Mouse (Mus musculus): Measurements from ENCODE around the gene Gm49384.

The Gm49384 gene

DNA sequence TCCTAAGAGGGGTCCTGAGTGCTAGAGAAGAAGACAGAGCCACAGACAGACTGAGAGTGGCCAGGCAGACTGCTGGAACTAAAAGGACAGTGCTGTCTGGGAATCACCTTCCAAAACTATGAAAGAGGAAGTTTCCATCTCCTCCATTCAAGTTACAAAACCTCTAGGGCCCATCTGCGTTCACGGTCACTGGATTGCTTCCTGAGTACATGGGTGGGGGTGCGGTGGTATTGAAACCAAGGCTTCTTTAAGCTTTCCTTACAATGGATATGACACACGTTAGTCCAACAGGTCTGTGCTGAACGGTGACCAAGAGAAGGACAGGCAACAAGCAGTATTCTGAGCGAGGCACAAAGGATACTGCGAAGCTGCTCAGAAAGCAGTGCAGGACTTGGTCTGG is 10.3 kb upstream of the Gm49384 start:
- TF ChIP-seq GATA4 (IDR thresholded peaks at IDR 0.05; ENCODE audit: insufficient replicate concordance, low read length): no peak

DNA sequence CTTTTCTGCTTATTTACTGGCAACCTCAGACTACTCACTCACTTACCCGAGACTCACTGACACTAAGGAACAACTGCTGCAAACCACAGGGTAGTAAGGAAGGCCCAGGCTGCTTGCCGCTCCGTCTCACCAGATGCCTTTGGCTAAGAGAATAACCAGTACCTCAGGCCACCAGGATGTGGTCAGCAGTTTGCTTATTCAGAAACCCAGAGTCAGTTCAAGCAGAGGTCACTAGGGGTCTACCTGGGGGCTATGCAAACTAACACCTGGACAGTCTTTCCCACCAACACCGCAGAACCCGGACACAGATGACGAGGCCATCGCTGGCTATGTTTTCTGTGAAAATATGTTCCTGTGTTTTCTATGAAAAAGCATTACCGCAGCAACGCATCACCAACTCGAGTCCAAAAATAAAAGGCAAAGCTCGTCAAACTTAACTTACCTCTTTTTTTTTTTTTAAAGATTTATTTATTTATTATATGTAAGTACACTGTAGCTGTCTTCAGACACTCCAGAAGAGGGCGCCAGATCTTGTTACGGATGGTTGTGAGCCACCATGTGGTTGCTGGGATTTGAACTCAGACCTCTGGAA is 9.2 kb upstream of the Gm49384 start:
- no peak for TF ChIP-seq GATA4 (IDR thresholded peaks at IDR 0.05; ENCODE audit: insufficient replicate concordance, low read length)

DNA sequence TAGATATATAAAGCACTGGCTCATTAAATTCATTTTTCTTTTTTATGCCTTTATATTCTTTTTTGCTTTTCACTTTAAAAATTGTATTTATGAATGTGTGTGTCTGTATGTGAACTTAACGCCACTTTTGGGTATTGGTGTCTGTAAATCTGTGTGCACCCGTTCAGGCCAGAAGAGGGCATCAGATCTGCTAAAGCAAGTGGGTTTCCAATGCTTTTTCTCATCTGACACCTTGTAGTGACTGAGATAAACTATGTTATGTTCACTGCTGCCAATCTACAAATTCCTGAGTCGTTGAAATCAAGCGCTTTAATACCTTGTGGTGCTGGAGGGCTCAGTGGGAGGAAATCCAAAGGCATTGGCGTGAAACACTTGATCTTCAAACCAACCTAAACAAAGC is 7.0 kb upstream of the Gm49384 start:
- TF ChIP-seq GATA4 (IDR thresholded peaks at IDR 0.05; ENCODE audit: insufficient replicate concordance, low read length): no peak

GRCm38 (mm10) chr12:69210056-69210979 is 6.3 kb upstream of the Gm49384 start:
- no peak for TF ChIP-seq GATA4 (IDR thresholded peaks at IDR 0.05; ENCODE audit: insufficient replicate concordance, low read length)

DNA sequence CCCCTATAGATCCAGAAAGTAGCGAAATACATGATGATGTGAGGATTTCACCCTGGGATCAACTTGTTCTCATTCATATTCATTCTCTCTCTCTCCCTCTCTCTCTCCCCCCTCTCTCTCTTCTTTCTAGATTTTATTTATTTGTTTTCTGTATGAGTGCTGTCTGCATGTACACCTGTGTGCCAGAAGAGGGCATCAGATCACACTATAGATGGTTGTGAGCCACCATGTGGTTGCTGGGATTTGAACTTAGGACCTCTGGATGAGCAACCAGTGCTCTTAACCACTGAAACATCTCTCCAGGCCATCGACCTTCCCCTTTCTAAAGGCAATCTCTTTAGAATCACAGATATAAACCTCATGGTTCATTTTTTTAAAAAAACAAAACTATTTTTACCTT is 4.5 kb upstream of the Gm49384 start:
- no peak for TF ChIP-seq GATA4 (IDR thresholded peaks at IDR 0.05; ENCODE audit: insufficient replicate concordance, low read length)

- no peak for TF ChIP-seq GATA4 (IDR thresholded peaks at IDR 0.05; ENCODE audit: insufficient replicate concordance, low read length)
These were observed 3.9 kb upstream of the Gm49384 start for GRCm38 (mm10) chr12:69207926-69208325.

DNA sequence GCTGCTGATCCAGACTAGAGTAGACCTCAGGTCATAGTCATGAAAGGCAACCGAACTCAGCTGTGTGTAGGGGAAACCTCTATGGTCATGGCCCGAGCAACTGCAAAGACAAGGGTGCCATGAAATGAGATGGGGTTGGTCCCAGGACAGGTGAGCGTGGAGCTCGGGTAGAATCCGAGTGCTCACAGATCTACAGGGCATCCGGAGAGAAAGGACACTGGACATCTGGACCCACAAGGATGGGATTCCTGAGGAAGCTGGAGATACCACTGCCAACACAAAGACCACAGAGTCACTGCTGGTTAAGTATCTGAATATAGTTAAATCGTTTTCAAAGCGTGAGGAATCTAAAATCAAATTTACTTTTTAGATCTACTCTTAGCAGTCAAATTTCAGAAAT is 3.3 kb upstream of the Gm49384 start:
- TF ChIP-seq GATA4 (IDR thresholded peaks at IDR 0.05; ENCODE audit: insufficient replicate concordance, low read length): no peak

- TF ChIP-seq GATA4 (IDR thresholded peaks at IDR 0.05; ENCODE audit: insufficient replicate concordance, low read length): no peak
These were observed 5.1 kb downstream of the Gm49384 start for GRCm38 (mm10) chr12:69198985-69199384.

GRCm38 (mm10) chr12:69198164-69198535 is 5.9 kb downstream of the Gm49384 start, which contains the start of gene Dnaaf2:
Gene Dnaaf2 (minus strand): TSS chr12:69198429.
- no peak for TF ChIP-seq GATA4 (IDR thresholded peaks at IDR 0.05; ENCODE audit: insufficient replicate concordance, low read length)

DNA sequence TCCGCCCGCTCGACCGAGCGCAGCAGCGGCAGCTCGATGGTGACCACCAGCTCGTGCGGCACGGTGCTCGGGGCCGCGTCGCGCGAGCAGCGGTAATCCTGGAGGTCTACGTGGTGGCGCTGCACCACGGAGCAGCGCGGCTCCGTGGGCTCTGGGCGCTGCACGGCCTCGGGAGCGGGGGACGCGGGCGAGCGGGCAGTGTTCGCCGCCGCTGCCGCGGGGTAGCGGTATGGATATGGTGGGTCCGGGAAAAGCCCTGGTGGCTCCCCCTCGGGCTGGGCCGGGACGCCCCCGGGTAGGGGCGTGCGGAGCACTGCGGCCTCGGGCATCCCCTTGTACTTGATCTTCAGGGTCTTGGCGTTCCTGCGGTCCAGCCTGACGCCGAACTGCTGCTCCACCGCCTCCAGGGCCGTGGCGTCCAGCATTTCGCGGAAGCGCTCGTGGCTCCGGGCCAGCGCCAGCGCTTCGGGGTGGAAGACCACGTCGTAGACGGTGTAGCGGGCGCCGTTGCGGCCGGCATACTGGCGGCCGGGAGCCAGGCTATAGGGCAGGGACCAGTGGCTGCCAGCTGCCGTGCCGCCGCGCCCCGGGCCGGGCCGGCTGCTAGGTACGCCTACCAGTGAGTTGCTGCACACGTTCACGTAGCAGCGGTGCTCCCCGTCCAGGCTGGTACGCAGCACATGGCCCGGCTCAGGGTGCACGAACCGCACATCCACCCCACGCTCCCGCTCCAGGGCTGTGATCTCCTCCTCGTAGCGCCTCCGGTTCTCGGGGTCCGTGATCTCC is 6.5 kb downstream of the Gm49384 start:
- TF ChIP-seq GATA4 (IDR thresholded peaks at IDR 0.05; ENCODE audit: insufficient replicate concordance, low read length): no peak

DNA sequence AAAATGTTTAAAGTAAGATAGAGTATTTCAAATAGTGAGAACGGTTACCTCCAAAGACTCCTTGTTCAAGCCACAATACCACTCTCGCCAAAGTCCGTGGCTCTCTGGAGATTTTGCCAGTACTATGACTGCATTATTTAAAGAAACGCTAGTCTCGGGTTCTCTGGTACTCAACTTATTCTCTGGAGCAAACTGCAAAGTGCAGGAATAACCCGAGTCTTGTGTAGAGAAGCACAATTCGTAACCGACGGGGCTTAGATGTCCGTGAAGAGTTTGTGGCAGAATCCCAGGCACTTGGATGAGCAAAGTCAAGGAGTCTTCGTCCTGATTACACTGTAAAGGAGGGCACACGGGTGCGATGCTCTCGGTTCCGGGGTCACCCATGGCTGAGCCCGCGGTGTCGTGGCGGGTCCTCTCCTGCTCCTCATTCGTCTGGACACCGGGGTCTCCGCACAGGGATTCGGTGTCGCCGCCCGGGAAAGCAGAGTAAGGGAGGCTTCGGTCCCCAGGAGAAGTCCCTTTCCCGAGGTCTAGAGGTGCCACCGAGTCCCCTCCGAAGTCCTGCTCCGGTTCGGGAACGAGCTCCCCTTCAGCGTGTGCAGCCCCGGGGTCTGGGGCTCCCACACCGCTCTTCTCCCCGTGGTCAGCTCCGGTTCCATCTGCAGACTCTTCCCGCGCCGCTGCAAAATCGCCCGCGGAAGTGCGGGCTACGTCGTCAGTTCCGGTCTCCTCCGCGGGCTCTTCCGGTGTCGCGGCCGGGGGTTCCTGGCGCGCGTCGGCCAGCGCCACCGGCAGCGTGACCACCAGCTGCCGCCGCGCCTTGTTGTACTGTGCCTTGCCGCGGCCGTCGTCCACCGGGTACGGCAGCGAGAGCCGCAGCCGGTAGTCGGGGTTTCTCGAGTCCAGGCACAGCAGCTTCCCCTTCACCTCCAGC is 7.4 kb downstream of the Gm49384 start, which contains the start of gene Gm49383:
Gene Gm49383 (minus strand): TSS at position 661 of the 934 bp plus-strand sequence.
- TF ChIP-seq GATA4 (IDR thresholded peaks at IDR 0.05; ENCODE audit: insufficient replicate concordance, low read length): no peak; the same call in 1 of the 2 replicates

- no peak for TF ChIP-seq GATA4 (IDR thresholded peaks at IDR 0.05; ENCODE audit: insufficient replicate concordance, low read length)
These were observed 11.4 kb downstream of the Gm49384 start for GRCm38 (mm10) chr12:69192637-69193036.

DNA sequence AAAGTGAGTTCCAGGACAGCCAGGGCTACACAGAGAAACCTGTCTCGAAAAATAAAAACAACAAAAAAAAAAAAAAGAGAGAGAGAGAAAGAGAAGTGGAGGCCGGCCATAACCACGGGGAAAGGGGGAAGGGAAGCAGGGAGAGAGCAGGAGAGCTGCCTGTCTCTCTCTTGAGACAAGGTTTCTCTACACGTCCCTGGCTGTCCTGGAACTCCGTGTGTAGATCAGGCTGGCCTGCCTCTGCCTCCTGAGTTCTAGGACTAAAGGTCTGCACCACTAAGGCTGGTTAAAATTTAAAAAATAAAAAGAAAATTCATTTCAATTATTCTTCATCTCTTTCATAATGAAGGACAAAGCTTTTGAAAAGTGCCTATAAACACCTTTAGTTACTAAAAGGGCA is 12.7 kb downstream of the Gm49384 start:
- TF ChIP-seq GATA4 (IDR thresholded peaks at IDR 0.05; ENCODE audit: insufficient replicate concordance, low read length): no peak

DNA sequence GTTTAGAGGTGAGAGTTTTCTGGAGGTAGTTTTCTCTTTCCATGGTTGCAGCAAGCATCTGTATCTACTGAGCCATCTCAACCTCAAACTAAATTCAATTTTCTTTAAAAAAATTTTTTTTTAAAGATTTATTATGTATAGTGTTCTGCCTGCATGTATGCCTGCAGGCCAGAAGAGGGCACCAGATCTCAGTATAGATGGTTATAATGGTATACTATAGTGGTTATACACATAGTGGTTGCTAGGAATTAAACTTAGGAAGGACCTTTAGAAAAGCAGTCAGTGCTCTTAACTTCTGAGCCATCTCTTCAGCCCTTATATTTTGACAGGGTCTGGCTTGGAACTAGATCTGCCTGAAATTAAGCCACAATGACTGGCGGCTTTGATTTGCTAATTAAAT is 13.5 kb downstream of the Gm49384 start:
- no peak for TF ChIP-seq GATA4 (IDR thresholded peaks at IDR 0.05; ENCODE audit: insufficient replicate concordance, low read length)

Data from liver, adult (tissue).